ENCODE assay signal across 8 mouse cellular contexts in genomic region chr7:143407931-143408501, GRCm38 (mm10). TPM values are rescaled to one million over a fixed set of nuclear protein-coding genes. Genes with fewer than 3 reads are reported as not detected.
A peak's percentile ranks its signal among the peaks of the same experiment; 100 is the strongest.
DNase-seq lines count a peak whose midpoint lies in the region; ATAC-seq lines count a peak whose summit lies in the region.
"Had no signal": no experiment of that assay in that cellular context is flagged by ENCODE, and none has a peak within 500 bp of the region (broad histone marks: within the 10 kb centered on the region; RNA-seq: fewer than 3 reads in every experiment).

No protein-coding gene starts in this region.

- WGBS in embryonic facial prominence, embryonic 12.5 days: 56% methylated on average over 9 of the region's 9 CpGs
- 36% methylated on average over 9 of the region's 9 CpGs for whole genome bisulfite sequencing in kidney, embryonic 15.5 days

- no peak overlapping the region for H3K4me3 ChIP-seq in embryonic facial prominence, embryonic 12.5 days
- H3K4me3 ChIP-seq in kidney, embryonic 15.5 days (replicated peaks): no peak overlapping the region

- no peaks in the 10 kb centered on the region for H3K36me3 ChIP-seq in embryonic facial prominence, embryonic 12.5 days
- H3K36me3 ChIP-seq in kidney, embryonic 15.5 days: no peaks in the 10 kb centered on the region

- H3K4me1 ChIP-seq in embryonic facial prominence, embryonic 12.5 days: peaks cover 23% of the 10 kb centered on the region
- H3K4me1 ChIP-seq in kidney, embryonic 15.5 days: peaks cover 21% of the 10 kb centered on the region

- H3K9me3 ChIP-seq in embryonic facial prominence, embryonic 12.5 days: no peaks in the 10 kb centered on the region
- no peaks in the 10 kb centered on the region for H3K9me3 ChIP-seq in kidney, embryonic 15.5 days (replicated peaks)

- no peak overlapping the region for H3K4me2 ChIP-seq in embryonic facial prominence, embryonic 12.5 days (replicated peaks)
- H3K4me2 ChIP-seq in kidney, embryonic 15.5 days: 0 out of 2 replicates have a peak overlapping the region, but pooled peaks have one; percentile 14

- H3K9ac ChIP-seq in embryonic facial prominence, embryonic 12.5 days: no peak overlapping the region
- 0 out of 2 replicates have a peak overlapping the region, but pooled peaks have one; percentile 14 for H3K9ac ChIP-seq in kidney, embryonic 15.5 days

- H3K27me3 ChIP-seq in embryonic facial prominence, embryonic 12.5 days: no peaks in the 10 kb centered on the region
- no peaks in the 10 kb centered on the region for H3K27me3 ChIP-seq in kidney, embryonic 15.5 days

- DNase-seq in heart, adult 9 months (ENCODE audit: low spot score in 2 of 2): peak; percentile 72 to 78
- peak; percentile 70 for DNase-seq in lung, postnatal 10 days
- DNase-seq in frontal cortex, postnatal 36 days (ENCODE audit: low spot score in 2 of 2): no peak
- no peak for DNase-seq in cerebellum, adult 18-20 months
- DNase-seq in ovary, adult 18-20 months (ENCODE audit: low spot score): no peak
- DNase-seq: thymus, adult 2 months had no signal

- no peak; the same call in 1 of the 2 replicates for ATAC-seq in embryonic facial prominence, embryonic 12.5 days (ENCODE audit: insufficient number of reproducible peaks, insufficient read depth, low FRiP score, low TSS enrichment)
- peak; percentile 50; the same call in 1 of the 2 replicates for ATAC-seq in kidney, embryonic 15.5 days (replicated peaks; ENCODE audit: low FRiP score)

- H3K27ac ChIP-seq in embryonic facial prominence, embryonic 12.5 days: peak overlapping the region; percentile 72
- H3K27ac ChIP-seq in kidney, embryonic 15.5 days: peak overlapping the region; percentile 37

RNA-seq across cellular contexts. Expression of gene Cdkn1c, which starts 52.8 kb away (rescaled TPM):
- polyA plus RNA-seq in embryonic facial prominence, embryonic 12.5 days (2016; fragmentation: Nextera tagmentation; extraction: Ambion mirVana): 1,667 and 1,675 TPM in 2 replicates
- 844 and 965 TPM in 2 replicates for polyA plus RNA-seq in kidney, embryonic 15.5 days (2015; fragmentation: Nextera tagmentation; extraction: Ambion mirVana)

Comparison
In these comparisons a context has a peak if more than half of its experiments do, and no peak if none do; other contexts are left out.
1. DNase-seq: peak in heart, adult 9 months (2 of 2) and lung, postnatal 10 days (single experiment); none in frontal cortex, postnatal 36 days (0 of 2), cerebellum, adult 18-20 months (0 of 2) and ovary, adult 18-20 months (single experiment).